Mouse (Mus musculus): Measurements from ENCODE around the gene Zscan10.
A peak's percentile ranks its signal among the peaks of the same experiment; 100 is the strongest.
"Not testable (repeated sequence)": the region's sequence is repeated elsewhere in the genome, so short reads cannot be mapped to it uniquely, and the experiment has no call there.

Gene Zscan10

GRCm38 (mm10) chr17:23587253-23587652, 13.4 kb upstream of the Zscan10 start:
- DNase-seq (ENCODE audit: low spot score) = no peak

- DNase-seq (ENCODE audit: low spot score) = peak; percentile 89
Observed at GRCm38 (mm10) chr17:23592208-23592925, 8.3 kb upstream of the Zscan10 start.

- DNase-seq (ENCODE audit: low spot score) = no peak
Observed at GRCm38 (mm10) chr17:23592926-23593300, 7.7 kb upstream of the Zscan10 start.

- DNase-seq (ENCODE audit: low spot score) = not testable (repeated sequence)
Observed at GRCm38 (mm10) chr17:23595139-23595538, 5.5 kb upstream of the Zscan10 start.

DNA sequence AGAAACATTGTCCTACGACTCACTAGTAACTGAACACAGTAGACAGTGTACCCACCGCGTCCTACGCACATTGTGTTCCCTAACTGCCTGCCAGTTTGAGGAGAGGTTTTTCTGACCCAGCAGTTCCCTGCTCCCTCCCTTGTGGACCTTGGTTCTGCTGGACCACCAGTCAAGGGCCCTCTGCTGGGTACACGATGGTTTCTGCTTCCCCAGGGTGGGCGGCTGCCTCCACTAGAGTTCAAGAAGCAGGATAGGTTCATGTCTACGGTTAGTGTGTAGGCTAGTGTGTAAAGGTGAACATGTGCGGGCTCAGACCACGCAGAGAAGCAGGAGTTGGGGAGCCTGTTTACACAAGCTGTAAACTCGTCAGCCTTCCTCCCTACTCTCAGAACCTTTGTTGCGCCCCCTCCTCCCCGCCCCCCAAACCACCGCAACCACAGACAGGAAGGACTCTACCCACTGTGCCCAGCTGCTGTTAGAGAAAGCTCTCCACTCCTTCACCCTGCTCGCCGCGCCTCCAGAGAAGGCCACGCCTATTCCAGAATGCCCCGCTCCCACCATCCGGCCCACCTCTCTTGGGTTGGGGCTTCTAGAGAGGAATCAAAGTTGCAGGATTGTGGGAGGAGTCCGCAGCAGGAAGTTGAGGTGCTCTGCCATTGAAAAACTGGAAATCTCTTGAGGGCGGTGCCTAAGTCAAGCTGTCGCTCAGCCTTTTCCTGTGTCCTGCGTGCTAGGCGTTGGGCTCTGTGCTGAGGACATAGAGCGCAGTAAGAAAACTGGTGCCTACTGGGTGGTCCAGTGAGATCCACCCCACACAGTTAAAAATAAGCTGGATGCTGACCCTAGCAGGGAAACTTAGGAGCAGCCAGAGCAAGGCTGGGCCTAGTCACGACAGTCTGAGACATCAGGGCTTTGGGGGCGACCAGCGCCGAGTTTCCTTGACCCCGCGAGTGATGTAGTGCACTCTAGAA, 1.8 kb upstream of the Zscan10 start, which contains the start of gene Zfp13:
Gene Zfp13 (minus strand): TSS at position 906 of the 971 bp plus-strand sequence.
- DNase-seq (ENCODE audit: low spot score) = peak; percentile 64

GRCm38 (mm10) chr17:23599605-23600063, 1.0 kb upstream of the Zscan10 start:
- DNase-seq (ENCODE audit: low spot score) = no peak

DNA sequence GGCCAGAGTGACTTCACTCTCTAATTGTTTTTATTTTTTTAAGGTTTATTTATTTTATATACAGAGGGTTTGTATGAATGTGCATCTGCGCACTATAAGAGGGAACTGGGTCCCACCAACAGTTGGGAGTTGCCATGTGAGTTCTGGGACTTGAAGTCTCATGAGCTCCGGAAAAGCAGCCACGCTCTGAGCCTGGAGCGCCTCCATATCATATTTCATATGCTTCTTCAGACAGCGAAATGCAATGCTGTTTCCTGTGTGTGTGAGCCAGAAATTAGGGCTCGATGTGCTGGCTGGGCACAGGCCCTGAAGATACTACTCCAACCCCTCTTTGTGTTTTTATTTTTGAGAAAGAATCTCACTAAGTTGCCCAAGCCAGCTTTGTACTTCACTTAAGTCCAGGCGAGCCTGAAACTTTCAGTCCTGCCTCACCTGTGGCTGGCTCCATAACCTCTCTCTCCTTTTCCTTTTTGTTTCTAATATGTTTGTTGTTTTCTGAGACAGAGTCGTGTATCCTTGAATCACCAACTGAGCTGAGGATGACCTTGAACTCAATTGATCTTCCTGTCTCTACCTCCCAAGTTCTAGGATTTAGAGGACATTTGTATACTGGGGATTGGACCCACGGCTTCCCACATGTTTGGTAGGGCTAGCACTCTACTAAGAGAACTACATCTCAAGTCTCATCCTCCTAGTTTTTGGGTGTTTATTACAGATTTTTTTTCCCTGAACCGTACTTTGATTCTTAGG, 1.4 kb downstream of the Zscan10 start:
- DNase-seq (ENCODE audit: low spot score) = no peak

DNA sequence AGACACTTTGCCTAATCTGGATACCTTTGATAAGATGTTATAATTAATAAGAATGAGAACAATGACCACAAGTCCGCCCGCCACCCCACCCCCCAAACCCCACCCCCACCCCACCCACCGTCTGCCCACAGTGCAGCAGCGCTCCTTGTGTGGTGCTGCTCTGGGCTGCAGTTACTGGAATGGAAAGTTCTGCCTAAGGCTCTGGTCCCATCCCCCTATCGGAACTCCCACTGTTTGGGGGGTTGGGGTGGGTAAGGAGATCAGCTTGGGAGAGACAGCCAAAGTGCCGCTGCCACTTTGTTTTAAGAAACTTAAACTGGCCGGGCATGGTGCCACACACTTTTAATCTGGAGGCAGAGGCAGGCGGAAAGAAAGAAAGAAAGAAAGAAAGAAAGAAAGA, 2.4 kb downstream of the Zscan10 start:
- DNase-seq (ENCODE audit: low spot score) = no peak

DNA sequence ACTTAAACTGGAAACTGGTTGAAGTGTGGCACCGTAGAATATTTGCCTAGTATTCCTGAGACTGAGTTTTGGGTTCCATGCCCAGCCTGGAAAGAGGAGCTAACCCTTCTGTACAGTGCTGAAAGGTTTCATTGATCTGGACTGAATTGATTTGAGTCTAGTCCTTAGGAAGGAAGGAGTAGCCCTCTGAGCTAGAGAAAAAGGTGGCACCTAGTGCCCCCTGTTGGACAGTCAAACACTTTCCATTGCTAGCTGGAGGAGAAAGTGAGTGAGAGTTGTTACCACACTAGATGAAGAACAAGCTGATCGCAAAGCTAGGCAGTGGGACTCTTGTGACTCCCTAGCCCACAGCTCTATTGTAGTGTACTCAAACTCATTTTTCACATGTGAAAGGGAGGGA, 2.9 kb downstream of the Zscan10 start:
- DNase-seq (ENCODE audit: low spot score) = no peak

- DNase-seq (ENCODE audit: low spot score) = no peak
Observed at GRCm38 (mm10) chr17:23604394-23604793, 3.7 kb downstream of the Zscan10 start.

DNA sequence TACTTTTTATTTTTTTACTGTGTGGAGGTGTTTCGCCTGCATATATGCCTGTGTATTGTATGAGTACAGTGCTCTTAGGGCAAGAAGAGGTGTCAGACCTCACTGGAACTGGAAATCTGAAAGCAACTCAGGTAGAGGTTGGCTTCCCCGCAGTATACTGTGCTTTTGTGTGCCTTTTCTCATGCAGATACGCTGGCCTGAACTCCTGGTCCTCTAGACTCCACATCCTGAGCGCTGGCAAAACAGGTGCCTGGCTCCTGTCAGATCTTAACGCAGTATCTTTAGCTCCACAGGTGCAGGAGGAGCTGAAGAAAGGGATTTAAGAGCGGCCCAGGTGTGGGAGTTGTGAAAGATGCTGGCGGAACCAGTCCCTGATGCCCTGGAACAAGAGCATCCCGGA, 4.6 kb downstream of the Zscan10 start:
- no peak for DNase-seq (ENCODE audit: low spot score)

DNA sequence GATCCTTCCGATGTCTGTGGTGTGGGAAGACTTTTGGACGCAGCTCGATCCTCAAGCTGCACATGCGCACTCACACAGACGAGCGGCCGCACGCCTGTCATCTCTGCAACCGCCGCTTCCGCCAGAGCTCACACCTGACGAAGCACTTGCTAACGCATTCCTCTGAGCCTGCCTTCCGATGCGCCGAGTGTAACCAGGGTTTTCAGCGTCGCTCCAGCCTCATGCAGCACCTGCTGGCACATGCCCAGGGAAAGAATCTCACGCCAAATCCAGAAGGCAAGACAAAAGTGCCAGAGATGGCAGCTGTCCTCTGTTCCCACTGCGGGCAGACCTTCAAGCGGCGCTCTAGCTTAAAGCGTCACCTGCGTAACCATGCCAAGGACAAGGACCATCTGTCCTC, 9.0 kb downstream of the Zscan10 start:
- no peak for DNase-seq (ENCODE audit: low spot score)

DNA sequence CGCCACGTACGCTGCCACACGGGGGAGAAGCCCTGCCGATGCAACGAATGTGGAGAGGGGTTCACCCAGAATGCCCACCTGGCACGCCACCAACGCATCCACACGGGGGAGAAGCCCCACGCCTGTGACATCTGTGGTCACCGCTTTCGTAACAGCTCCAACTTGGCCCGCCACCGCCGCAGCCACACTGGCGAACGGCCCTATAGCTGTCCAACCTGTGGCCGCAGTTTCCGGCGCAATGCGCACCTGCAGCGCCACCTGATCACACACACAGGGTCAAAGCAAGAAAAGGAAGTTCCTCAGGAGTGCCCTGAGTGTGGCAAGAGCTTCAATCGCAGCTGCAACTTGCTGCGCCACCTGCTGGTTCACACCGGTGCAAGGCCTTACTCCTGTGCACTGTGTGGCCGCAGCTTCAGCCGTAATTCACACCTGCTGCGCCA, 9.7 kb downstream of the Zscan10 start:
- peak; percentile 59 for DNase-seq (ENCODE audit: low spot score)

- no peak for DNase-seq (ENCODE audit: low spot score)
Observed at GRCm38 (mm10) chr17:23617087-23617486, 16.4 kb downstream of the Zscan10 start.

DNA sequence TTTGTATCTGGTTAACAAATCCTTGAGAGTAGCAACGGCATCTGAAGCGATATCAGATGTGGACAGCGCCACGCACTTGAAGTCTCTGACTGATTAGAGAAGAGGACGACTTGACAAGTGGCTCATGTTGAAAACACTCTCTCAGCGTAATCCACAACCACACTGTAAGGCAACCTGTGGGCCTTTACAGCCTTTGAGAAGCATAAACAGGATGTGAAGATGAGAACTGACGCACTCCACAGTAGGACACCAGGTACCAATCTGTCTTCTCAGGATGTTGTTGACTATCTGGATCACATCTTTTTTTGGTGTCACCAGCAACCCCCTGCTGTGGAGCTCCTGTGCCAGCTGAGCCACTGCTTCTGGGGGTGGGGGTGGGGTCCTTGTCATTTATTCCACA, 19.7 kb downstream of the Zscan10 start:
- DNase-seq (ENCODE audit: low spot score) = no peak

DNA sequence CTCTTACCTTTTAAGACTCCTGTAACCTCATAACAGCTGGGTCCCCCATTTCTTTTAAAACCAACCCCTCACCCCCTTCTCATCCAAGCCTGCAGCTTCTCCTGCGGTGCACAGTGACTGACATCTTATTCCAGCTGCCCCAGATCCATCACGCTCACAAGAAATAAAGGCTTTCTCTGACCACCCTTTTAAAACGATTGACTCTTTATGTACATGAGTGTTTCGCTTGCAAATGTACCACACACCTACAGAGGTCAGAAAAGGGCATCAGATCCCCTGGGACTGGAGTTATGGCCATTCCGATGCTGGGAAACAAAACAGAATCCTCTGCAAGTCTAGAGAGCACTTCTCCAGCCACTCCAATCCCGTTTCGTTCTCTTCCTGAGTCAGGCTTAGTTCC, 27.2 kb downstream of the Zscan10 start:
- no peak for DNase-seq (ENCODE audit: low spot score)

DNA sequence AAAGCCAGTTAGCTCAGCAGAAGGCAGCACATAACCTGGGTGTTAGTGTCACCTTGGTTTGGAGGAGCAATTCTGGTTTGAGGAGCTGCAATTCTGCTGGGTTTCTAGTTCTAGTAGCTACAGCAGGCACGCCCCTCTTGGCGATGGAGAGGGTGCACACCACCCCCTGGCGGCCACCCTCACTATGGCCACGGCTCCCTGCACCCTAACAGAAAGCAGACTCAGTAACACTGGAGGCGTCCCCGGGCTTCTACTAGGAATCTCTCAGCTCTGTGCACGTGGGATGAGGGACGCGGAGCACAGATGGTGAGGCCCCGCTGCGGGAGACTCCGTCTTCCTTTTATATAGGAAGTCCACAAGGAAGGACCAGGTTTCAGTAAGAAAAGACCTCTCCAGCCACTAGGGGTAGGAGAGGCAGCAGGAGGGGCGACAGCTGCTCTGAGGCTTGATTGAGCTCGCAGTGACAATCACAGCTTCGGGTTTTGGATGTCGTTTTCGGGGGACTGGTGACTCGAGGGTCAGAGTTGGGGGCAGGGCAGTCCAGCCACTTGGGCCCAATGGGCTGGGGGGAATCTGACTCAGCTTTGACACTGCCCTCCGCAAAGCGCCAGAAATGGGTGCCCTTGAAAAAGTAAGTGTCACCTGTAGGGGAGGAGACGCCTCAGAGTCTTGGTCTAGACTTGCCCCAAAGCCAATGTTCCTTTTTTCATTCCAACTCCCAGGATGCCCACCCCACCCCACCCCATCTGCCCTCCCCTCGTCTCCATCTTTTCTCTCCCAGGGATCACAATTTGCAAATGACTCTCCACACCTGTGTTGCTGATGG, 29.8 kb downstream of the Zscan10 start:
- DNase-seq (ENCODE audit: low spot score) = peak; percentile 76

GRCm38 (mm10) chr17:23631241-23631640, 30.6 kb downstream of the Zscan10 start:
- no peak for DNase-seq (ENCODE audit: low spot score)

GRCm38 (mm10) chr17:23644613-23645495, 44.2 kb downstream of the Zscan10 start, which contains the start of gene Mmp25:
Mmp25 (minus strand) TSS chr17:23645277.
- DNase-seq (ENCODE audit: low spot score) = no peak

- DNase-seq (ENCODE audit: low spot score) = no peak
Observed at GRCm38 (mm10) chr17:23645894-23646293, 45.2 kb downstream of the Zscan10 start.

Measured in urinary bladder, postnatal 25 days (tissue).